Mouse (Mus musculus) left cerebral cortex, adult 9 months (tissue): Measurements from ENCODE around the gene Sec14l2.

Source experiments
- DNase-seq, 2 experiments: peaks; one replicate each; pipeline ENCODE4 v3.0.0; 2022; ENCODE audit warnings: low spot score in 2 of 2

The Sec14l2 gene

DNA sequence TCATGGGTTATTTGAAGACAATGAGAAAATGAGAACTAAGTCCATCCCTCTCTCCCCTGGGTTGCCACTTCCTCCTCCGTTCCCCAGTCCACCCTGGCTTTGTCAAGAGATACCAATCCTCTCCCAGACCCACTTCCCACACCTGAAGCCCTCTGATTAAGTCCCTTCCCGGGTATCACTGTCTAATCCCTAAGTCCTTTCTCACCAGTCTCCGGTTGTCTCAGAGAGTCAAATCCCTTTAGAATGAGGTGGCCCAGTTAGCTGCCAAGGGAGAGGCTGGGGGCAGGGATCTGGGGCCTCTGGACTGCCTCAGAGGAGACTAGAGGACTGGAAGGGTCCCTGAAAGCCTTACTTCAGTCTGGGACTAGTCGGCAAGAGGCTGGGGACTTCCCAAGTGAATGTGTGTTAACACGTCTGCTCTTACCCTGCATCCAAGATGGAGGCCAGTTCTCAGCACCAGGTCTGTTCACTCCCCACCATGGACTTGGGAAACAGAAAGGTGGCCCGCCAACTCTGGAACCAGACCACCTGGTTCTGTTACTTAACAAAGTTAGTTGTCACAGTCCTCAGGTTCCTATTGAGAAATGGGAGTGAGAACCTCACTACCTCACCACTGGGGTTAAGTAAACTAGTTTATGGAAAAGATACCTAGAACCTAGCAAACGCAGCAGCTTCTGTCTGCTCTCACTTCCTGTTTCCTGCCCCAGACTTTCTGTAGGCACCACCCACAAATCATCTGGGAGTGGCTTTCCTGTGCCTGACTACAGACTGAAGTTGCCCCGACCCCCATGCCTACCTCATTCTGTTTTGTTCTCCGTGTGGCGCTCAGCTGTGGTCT is at the start of gene Sec14l2:
Gene Sec14l2, minus strand, starts transcription at position 674 of the 838 bp plus-strand sequence.
- DNase-seq, result no peak

DNA sequence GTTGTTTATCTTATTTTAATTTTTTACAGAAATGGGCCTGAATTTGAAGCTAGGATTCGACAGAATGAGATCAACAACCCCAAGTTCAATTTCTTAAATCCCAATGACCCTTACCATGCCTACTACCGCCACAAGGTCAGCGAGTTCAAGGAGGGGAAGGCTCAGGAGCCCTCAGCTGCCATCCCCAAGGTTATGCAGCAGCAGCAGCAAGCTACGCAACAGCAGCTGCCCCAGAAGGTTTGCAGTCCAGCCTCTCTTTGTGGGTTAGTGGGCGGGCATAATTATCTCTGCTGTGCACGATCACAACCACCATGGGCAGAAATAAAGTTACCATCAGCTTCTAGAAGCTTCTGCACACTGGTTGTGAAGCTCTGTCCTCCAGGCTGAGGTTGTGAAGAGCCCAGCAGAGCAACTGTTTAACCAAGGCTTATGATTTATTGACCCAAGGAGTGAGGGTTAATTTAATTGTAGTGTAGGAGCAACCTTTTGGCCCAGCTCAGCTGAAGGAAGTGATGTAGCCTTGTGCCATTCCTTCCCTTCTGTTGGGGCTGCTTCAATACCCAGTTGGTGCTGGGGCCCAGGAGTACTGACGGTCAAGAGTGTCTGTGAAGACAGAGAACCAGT is 43.4 kb upstream of the Sec14l2 start:
- no peak for DNase-seq

DNA sequence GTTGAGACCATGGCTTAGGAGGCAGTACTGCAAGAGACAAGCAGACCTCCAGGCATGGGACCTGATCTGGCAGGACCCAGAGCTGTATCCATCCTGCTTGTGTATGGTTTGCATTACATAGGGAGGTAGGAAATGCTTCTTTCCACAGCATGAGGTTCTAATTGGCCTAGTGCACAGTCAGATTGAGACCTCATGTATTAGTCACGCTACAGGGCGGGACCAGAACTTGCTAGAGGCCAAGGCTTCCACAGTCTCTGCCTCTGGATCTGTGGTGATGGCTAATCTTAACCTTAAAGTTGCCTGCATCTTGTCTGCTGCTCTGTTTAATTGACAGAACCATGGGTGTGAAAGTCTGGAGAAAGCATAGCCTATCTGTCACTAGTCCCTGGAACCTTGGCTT is 41.5 kb upstream of the Sec14l2 start:
- no peak for DNase-seq

DNA sequence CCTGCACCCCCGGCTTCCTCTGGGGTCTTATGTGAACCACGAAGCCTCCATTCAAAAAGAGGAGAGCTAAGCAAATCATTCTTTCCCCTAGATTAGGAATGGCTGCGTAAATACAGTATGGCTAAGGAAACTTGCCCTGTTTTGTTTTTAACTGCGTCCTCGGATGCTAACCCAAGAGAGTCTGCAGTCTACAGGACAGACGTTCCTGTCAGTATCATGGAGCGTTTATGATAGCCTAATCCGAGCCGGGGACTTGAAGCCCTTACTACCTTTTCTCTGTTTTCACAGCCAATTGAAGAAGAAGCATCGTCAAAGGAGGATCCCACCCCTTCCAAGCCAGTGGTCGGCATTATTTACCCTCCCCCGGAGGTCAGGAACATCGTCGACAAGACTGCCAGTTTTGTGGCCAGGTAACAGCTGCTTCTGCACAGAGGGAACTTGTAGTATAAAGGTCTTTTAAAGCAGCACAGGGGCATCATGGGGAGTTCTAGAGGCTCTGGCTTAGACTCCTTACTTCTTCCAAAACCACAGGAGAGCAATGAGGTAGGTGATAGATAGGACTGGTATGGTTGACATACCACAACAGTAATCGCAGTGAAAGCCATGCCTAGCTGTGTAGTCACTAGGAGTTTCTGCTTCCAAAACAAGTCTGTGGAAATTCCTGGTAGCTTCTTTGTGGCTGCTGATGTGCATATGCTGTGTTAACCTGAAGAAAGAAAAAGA is 37.7 kb upstream of the Sec14l2 start:
- no peak for DNase-seq

DNA sequence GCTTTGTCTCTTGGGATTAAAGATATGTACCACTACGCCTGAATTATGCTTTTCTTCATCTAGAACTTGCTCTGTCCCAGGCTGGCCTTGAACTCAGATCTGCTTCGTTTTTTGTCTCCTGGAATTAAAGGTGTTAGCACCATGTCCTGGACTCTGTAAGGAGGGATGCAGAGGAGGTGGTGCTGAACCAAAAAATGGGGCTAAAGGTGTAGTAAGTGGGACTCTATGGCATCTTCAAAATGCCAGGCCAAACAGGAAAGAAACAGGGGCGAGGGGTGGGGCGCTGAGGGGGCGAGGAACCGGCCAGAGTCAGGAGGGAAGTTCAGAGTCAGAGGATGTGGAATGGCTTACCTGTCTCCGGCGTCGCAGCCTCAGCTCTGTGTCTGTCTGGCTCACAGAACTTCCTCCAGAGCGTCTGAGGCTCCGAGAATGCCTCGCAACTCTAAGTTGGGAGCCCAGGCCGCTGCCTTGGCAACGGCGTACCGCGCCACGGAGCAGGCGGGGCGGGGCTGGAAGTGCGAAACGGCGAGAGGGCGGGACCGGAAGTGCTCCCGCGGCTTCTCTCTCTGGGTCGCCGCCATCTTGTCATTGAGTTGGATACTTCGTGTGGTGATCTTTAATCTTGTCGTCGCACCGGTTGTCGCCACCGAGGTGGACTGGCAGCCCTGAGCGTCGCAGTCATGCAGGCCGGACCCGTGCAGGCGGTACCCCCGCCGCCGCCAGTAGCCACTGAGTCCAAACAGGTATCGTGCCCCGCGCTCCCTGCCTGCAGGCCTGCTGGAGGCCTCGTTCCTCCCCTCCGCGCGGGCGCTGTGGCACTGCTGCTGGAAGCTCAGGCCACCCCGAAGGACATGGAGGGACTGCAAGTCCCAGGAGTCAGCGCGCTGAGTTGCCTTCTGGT is 36.8 kb upstream of the Sec14l2 start, which contains the start of the genes Ccdc157 and Sf3a1:
Gene Ccdc157, minus strand, starts transcription at position 486 of the 901 bp plus-strand sequence.
Gene Sf3a1, plus strand, starts transcription at position 543 of the 901 bp plus-strand sequence.
- DNase-seq, result peak; percentile 83 to 94

DNA sequence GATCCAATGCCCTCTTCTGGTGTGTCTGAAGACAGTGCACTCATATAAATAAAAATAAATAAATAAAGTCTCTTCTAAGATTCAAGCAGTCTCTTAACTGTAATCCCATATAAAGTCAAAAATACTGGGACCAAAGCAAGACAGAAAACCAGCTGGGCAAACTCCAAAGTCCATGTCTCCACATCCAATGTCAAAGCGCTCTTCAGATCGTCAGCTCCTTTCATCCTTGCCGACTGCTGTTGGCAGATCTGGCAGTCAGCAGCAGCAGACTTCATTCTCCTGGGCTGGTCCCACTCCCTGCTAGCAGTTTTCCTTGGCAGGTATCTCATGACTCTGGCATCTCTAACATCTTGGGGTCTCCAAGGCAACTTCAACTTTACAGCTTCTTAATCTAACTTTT is 35.5 kb upstream of the Sec14l2 start:
- no peak for DNase-seq

DNA sequence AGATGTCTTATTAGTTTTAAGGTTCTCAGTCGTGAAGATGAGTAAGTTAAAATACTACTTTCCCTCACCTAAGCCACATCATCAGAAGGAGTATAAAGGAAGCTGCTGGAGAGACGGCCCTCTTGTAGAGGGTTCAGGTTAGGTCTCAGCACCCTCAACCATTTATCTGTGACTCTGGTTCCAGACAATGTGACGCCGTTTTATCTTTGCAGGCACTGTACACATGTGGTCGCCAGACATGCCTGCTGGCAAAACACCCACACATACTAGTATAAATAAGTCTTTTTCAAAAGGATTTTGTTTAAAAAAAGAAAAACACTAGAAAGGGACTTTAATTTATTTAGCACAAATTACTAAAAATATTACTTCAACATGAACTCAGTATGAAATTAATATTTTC is 32.4 kb upstream of the Sec14l2 start:
- DNase-seq, result no peak

DNA sequence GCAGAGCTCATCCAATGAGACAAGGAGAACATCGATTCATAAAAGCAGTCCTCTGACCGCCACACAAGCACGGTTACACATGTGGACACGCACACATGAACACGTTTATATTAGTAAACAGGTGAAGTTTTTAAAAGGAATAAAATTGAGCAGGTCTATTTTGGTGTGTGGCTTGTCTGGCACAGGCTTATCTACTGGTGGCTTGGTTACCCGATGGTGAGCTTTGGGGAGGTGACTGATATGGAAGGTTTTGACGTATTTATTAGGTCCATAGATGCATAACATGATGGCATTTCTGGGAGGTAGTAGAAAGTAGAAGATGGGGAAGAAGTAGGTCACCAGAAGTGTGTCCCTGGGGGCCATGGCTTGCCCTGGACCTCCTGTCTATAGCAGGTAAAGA is 30.5 kb upstream of the Sec14l2 start:
- DNase-seq, result no peak

DNA sequence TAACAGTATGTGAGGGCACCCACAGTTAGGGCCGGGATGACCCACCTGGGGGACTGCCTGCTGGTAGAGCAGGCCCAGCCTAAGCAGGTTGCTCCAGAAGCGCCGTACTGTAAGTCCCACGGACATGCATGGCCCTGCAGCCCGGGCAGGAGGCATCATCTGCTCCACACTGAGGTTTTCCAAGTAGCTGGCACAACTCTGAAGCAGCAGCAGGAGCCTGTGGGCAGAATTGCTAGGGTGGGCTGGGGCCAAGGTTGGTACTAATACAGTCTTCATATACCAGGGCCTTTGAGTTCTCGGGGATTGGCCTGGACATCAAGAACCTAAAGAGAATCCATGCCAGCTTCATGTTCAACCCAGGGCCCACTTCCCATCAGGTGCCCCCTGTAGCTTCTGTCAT is 26.7 kb upstream of the Sec14l2 start:
- no peak for DNase-seq

DNA sequence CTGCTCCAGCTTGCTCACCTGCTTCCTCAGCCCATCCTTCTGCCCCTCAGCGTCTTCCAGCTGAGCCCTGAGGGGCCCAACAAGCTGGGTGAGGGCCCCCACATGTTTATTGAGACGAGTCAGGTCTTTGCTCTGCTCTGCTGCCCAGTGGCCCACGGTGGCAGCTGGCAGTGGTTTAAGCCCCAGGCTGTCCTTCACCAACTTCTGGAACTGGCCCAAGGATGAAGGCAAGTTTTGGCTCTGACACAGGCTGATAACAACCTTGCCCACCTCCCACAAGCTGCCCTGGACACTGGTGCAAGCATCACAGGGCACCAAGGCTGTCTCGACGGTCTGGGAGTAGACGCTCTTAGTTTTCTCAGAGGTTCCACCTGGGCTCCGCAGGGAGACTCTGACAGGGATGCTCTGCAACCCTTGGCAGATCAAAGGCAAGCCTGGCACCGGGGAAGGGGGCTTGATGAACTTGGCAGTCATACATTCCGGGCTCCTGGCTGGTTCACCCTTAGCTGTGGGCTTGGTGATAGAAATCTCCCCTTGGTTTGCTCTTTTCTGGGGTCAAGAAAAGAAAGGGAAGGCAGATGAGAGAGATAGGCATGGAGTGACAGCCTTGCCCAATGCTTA is 25.4 kb upstream of the Sec14l2 start:
- DNase-seq, result no peak

DNA sequence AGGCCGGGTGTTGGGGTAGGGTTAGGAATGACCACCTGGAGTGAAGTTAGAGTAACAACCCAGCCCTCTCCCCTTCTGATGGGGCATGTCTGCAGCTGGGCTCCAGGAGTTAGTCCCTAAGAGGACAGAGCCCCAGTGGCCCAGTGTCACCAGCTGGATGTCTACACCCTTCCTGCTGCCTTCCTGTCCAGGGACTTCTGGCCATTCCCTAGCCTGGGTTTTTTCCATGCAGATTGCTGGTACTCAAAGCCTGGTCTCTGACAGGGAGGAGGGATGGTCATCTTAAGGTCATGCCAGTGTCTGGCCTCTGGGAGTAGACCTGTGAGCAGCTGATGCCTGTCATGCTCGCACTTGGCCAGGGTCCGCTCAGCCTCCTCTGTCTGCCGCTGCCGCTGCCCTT is 24.9 kb upstream of the Sec14l2 start:
- DNase-seq, result no peak

DNA sequence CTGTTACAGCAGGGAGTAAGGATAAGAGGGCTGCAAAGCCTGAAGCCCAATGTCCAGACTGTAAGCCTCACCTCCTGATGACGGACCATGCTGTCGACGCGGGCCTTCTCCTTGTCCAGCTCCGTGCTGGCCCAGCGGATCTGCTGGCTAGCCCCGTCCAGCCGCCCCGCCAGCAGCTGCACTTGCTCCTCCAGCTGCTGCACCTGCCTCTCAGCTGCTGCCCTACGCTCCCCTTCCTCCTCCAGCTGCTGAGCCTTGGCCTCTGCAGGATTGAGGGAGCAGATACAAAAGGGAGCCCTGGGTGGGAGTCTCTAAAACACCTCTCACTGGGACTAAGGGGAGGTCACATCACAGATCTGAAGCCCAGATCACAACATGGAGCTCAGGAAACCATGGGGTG is 23.9 kb upstream of the Sec14l2 start:
- no peak for DNase-seq

DNA sequence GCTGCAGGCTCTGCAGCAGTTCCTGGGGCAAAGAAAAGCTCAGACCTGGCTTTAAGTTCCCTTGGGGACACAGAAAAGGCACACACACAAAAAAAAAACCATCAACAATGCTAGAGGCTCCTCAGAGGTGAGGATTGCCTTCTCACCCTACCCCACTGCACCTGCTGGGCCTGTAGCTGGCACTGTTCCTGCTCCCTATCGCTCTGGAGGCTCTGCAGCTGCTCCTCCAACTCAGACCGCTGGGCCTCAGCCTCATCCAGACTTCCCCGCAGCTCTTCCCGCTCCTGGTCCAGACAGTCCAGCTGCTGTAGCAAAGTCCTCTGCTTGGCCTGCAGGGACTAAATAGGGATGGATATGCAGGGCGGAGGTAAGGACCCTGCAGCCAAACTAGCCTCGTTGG is 23.2 kb upstream of the Sec14l2 start:
- no peak for DNase-seq

DNA sequence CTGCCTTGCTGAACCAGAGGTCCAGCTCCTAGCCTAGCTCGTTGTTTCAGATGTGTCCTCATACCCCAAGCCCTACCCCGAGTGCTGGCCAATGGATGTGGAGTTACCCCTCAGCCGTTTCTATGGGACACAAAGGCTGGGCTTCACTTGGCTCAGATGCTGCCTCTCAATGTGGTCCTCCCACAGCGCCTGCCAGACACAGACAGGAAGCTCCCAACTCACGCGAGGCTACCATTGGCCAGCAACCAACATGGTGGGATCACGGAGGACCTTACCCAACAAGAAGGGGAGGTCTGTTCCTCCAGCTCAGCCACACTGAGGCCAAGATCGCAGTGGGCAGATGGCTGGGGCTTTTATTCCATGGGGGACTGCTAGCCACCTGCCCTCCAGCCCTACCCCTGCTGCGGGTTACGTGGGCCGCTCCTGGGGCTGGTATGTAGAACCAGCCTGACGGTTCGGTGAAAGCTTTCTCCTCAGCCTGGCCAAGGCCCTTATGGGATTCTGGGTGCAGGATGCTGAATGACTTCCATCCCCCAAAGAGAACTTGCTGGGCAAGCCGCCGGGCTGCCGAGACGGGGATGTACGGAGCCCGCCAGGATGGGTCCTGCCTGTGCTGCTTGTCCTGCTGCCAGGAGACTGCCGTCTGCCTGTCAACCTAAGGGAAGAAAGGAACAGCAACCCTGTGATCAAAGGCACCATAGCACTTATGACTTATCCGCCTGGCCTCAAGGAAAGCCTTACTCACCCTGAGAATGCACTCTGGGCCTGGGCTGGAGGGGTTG is 20.3 kb upstream of the Sec14l2 start:
- no peak for DNase-seq

DNA sequence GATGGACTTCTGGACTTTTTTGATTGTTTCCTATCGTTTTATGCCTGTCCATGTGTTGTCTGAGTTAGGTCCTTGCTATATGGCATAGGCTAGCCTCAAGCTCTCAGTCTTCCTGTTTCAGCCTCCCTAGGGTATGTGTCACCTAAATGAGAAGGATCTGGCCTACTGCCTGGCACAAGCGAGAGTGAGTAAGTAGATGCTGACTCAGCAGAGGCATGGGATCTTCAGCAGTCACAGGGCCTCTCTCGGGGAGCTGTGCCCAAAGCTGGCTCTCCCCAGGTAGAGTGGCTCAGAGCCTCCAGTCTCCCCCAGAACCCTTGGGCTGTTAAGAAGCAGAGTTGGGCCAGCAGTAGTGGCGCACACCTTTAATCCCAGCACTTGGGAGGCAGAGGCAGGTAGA is 19.1 kb upstream of the Sec14l2 start:
- DNase-seq, result no peak

DNA sequence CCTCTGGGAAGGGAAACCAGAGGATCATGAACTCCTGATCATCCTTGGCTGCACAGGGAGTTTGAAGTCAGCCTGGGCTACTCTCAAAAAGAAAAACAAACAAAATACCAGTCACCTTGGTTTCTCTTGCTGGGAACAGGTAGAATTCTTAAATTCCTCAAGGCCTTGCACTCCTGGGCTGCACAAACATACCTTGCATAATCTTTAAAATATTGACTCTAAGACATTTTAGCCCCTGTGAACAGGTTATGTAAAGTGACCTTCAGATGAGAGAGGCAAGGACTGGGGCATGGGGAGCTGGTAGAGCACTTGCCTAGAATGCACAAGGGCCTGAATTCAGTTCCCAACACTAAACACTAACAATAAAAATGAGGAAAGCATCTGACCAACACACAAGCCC is 18.3 kb upstream of the Sec14l2 start:
- DNase-seq, result no peak

DNA sequence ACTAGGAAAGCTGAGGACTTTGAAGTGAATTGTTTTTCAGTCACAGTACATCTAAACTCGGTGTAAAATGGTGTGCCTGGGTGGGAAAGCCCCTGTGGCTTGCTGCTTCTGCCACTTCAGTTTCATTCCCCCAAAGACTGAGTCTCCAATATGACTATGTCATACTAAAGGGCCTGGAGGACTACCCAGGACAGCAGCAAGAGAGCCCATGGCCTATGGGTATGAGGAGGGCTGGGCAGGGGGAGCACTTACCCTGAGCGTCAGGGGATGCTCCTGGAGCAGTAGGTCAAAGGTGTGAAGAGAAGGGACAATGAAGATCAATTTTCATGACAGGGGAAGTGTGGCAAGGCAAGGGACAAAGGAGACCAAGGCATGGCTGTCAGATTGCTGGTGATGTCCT is 15.7 kb upstream of the Sec14l2 start:
- no peak for DNase-seq

DNA sequence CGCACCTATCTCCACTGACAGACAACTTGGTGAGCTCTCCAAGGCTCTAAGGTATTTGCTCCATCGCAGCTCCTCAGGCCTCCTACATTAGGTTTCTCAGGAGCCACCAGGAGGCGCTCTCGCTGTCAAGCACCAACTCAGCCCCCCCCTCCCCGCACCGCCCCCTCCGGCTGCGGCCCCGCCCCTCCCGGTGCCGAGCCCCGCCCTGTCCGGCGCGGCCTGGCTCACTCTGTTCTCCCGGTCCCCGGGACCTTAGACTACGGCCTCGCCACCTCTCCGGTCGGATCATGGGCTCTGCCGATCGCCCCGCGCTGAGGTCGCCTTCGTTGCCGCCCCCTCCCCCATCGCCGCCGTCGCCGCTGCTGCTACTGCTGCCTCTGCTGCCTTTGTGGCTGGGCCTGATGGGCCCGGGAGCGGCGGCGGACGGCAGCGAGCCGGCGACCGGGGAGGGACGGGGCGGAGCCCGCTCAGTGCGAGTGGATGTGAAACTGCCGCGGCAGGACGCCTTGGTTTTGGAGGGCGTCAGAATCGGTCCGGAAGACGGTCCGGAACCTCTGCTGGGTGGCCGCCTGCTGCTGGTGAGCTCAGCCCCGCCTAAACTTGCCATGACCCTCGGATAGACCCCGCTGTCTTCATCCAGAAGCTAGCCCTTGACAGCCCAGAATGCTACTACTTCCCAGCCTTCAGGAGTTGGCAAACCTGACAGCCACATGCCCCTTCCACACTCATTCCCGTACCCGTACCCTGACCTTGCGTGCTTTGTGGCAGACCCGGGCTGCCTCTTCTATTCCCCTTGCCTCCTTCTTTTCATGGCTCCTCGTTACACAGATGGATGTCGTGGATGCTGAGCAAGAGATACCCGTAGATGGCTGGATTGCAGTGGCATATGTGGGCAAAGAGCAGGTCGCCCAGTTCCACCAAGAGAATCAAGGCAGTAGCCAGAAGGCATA is 12.0 kb upstream of the Sec14l2 start, which contains the start of gene Rnf215:
Gene Rnf215, plus strand, starts transcription at position 217 of the 950 bp plus-strand sequence.
- peak in 1 of 2 experiments; percentile 82 for DNase-seq

DNA sequence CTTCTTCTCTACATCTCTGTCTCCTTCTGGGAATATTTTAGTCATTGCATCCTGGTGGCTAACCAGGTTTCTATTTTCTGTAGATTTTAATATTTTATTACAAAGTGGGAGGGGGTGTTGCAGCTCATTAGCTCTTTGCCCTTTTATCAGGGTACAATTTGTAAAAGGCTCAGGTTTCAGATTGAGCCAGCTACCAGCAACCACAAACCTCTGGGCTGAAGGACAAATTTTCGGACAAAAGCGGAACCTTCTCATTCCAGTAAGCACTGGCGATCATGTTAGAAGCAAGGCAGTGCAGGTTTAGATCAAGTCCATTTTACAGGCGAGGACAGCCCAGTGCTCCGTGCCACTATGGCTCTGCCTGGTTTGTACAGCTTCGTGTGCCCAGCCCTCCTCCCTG is 11.2 kb upstream of the Sec14l2 start:
- DNase-seq, result no peak
